In the genomic region with DNA sequence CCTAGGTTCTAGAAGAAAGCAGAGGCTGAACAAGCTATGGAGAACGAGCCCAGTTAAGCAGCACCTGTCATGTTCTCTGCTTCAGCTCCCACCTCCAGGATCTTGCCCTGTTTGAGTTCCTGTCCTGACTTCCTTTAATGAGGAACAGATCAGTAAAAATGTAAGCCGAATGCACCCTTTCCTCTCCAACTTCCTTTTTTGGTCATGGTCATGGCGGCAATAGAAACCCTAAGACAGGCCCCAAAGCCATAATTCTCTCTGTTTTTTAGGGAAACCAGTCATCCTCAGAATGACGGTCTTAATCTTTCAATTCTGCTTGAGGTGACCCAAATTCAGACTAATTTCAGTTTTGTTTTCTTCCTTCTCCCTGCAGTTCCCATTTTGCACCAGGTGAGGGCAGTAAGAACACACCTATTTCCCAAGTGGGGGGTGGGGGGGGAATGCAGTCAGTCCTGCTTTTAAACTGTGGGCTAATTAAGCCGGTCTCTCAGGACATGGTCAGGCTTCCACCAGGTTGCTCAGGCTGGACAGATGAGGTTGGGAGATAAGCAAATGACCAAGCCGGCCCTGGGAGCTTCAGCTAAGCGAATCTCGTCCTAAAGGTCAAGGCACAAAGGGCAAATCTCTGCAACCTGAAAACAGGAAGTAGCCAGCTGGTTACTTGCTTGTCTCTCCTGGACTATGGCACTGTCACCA, we compare ENCODE assay signal across 1 mouse cellular context.
A peak's percentile ranks its signal among the peaks of the same experiment; 100 is the strongest.
TF ChIP-seq lines count a peak whose summit lies in the region.

No protein-coding gene starts in this region.

TF ChIP-seq in MEL, 35 proteins besides CTCF, POLR2A, EP300 and RAD21 (continued from another document):
- no peak for TF ChIP-seq NRF1 (IDR thresholded peaks at IDR 0.05; ENCODE audit: insufficient read depth, low read depth, low read length, poor library complexity, severe bottlenecking)
- no peak for TF ChIP-seq JUND (IDR thresholded peaks at IDR 0.05; ENCODE audit: low read depth, low read length)
- no peak for TF ChIP-seq ZKSCAN1 (IDR thresholded peaks at IDR 0.05; ENCODE audit: low read depth, low read length)
- no peak for TF ChIP-seq UBTF (IDR thresholded peaks at IDR 0.05; ENCODE audit: borderline replicate concordance, insufficient read depth, low read depth, low read length)
- no peak for TF ChIP-seq NELFE (IDR thresholded peaks at IDR 0.05; ENCODE audit: low read depth, low read length)
- peak; percentile 3; the same call in 1 of the 2 replicates for TF ChIP-seq ZMIZ1 (IDR thresholded peaks at IDR 0.05; ENCODE audit: low read depth, low read length)
- TF ChIP-seq TBP (IDR thresholded peaks at IDR 0.05; ENCODE audit: low read depth, low read length), result 0 out of 2 replicates have a peak, but pooled peaks have one; percentile 45
- TF ChIP-seq MEF2A (IDR thresholded peaks at IDR 0.05; ENCODE audit: extremely low read depth, insufficient replicate concordance, low read depth, low read length, poor library complexity, severe bottlenecking), result no peak
- no peak for TF ChIP-seq MAFK (IDR thresholded peaks at IDR 0.05; ENCODE audit: borderline replicate concordance, low read depth, low read length)
- peak; percentile 37 for TF ChIP-seq SIN3A (IDR thresholded peaks at IDR 0.05; ENCODE audit: low read length)
- peak; percentile 47; the same call in 1 of the 2 replicates for TF ChIP-seq MAZ (IDR thresholded peaks at IDR 0.05; ENCODE audit: low read depth, low read length)
- peak; percentile 68 for TF ChIP-seq SMC3 (IDR thresholded peaks at IDR 0.05; ENCODE audit: low read depth, low read length)
